Mouse (Mus musculus): ENCODE measurements around the gene Nynrin. TPM values are rescaled to one million over a fixed set of nuclear protein-coding genes. Genes with fewer than 3 reads are reported as not detected.

Gene Nynrin
- total and polyA plus RNA-seq, 3 experiments: 3.5 to 6.8 (median 6.2) TPM

- TF ChIP-seq POLR2A (IDR thresholded peaks at IDR 0.05; ENCODE audit: insufficient read depth, low read depth, low read length) (no peak), CTCF (IDR thresholded peaks at IDR 0.05) (no peak), EP300 (IDR thresholded peaks at IDR 0.05; ENCODE audit: insufficient read depth, low read depth, low read length) (no peak)
- peaks cover 1% of the 10 kb centered on the region for H3K4me1 ChIP-seq (ENCODE audit: control insufficient read depth, insufficient read depth, low read length)
- H3K27ac ChIP-seq: no peak overlapping the region
- H3K9ac ChIP-seq (ENCODE audit: low read depth, low read length): no peak overlapping the region
- no peaks in the 10 kb centered on the region for H3K79me2 ChIP-seq (replicated peaks; ENCODE audit: control insufficient read depth, insufficient read depth, low read length)
- H3K4me3 ChIP-seq: no peak overlapping the region
- no peak for DNase-seq
- intact Hi-C loops (cut with DNase I): no loop called here
- H3K27me3 ChIP-seq (ENCODE audit: control insufficient read depth, insufficient read depth, low read length): no peaks in the 10 kb centered on the region
- 59% methylated on average over 6 of the region's 6 CpGs for WGBS
- no peaks in the 10 kb centered on the region for H3K36me3 ChIP-seq (ENCODE audit: control insufficient read depth, insufficient read depth, low read length)
Observed at GRCm38 (mm10) chr14:55850885-55851284, 2.9 kb upstream of the Nynrin start.

- peak overlapping the region; percentile 2 for H3K27ac ChIP-seq
- H3K4me3 ChIP-seq: no peak overlapping the region
- H3K79me2 ChIP-seq (replicated peaks; ENCODE audit: control insufficient read depth, insufficient read depth, low read length): 0 out of 2 replicates have a peak, but pooled peaks cover 1% of the 10 kb centered on the region
- 35% methylated on average over 11 of the region's 11 CpGs for WGBS
- TF ChIP-seq EP300 (IDR thresholded peaks at IDR 0.05; ENCODE audit: insufficient read depth, low read depth, low read length) (no peak), CTCF (IDR thresholded peaks at IDR 0.05) (no peak), POLR2A (IDR thresholded peaks at IDR 0.05; ENCODE audit: insufficient read depth, low read depth, low read length) (no peak)
- intact Hi-C loops (cut with DNase I): loop anchor here (2.0 kb wide), 1 partner anchor 18 kb away; no protein-coding TSS in a partner anchor
- H3K4me1 ChIP-seq (ENCODE audit: control insufficient read depth, insufficient read depth, low read length): peaks cover 10% of the 10 kb centered on the region
- H3K9ac ChIP-seq (ENCODE audit: low read depth, low read length): 0 out of 2 replicates have a peak overlapping the region, but pooled peaks have one; percentile 86
- no peak for DNase-seq
- no peaks in the 10 kb centered on the region for H3K27me3 ChIP-seq (ENCODE audit: control insufficient read depth, insufficient read depth, low read length)
- no peaks in the 10 kb centered on the region for H3K36me3 ChIP-seq (ENCODE audit: control insufficient read depth, insufficient read depth, low read length)
Observed at GRCm38 (mm10) chr14:55852646-55853551, 911 bp upstream of the Nynrin start.

- H3K4me1 ChIP-seq (ENCODE audit: control insufficient read depth, insufficient read depth, low read length): peaks cover 11% of the 10 kb centered on the region
- peak in 1 of 2 experiments; percentile 55 for DNase-seq
- no peaks in the 10 kb centered on the region for H3K36me3 ChIP-seq (ENCODE audit: control insufficient read depth, insufficient read depth, low read length)
- H3K27me3 ChIP-seq (ENCODE audit: control insufficient read depth, insufficient read depth, low read length): no peaks in the 10 kb centered on the region
- intact Hi-C loops (cut with DNase I): no loop called here
- TF ChIP-seq POLR2A (IDR thresholded peaks at IDR 0.05; ENCODE audit: insufficient read depth, low read depth, low read length): no peak
- TF ChIP-seq EP300 (IDR thresholded peaks at IDR 0.05; ENCODE audit: insufficient read depth, low read depth, low read length): no peak
- no peak for TF ChIP-seq CTCF (IDR thresholded peaks at IDR 0.05)
- peak overlapping the region; percentile 82 for H3K27ac ChIP-seq
- peak overlapping the region; percentile 71 for H3K4me3 ChIP-seq
- peak overlapping the region; percentile 86 for H3K9ac ChIP-seq (ENCODE audit: low read depth, low read length)
- WGBS: 14% methylated on average over 9 of the region's 9 CpGs
- 0 out of 2 replicates have a peak, but pooled peaks cover 3% of the 10 kb centered on the region for H3K79me2 ChIP-seq (replicated peaks; ENCODE audit: control insufficient read depth, insufficient read depth, low read length)
Observed at GRCm38 (mm10) chr14:55854406-55855100, 743 bp downstream of the Nynrin start.

- peak; percentile 47 to 49 for DNase-seq
- Histone ChIP-seq H3K4me3 (peak overlapping the region; percentile 71), H3K36me3 (ENCODE audit: control insufficient read depth, insufficient read depth, low read length) (no peaks in the 10 kb centered on the region), H3K9ac (ENCODE audit: low read depth, low read length) (peak overlapping the region; percentile 86), H3K4me1 (ENCODE audit: control insufficient read depth, insufficient read depth, low read length) (peaks cover 11% of the 10 kb centered on the region), H3K27ac (peak overlapping the region; percentile 82), H3K79me2 (replicated peaks; ENCODE audit: control insufficient read depth, insufficient read depth, low read length) (0 out of 2 replicates have a peak, but pooled peaks cover 3% of the 10 kb centered on the region), H3K27me3 (ENCODE audit: control insufficient read depth, insufficient read depth, low read length) (no peaks in the 10 kb centered on the region)
- intact Hi-C loops (cut with DNase I): no loop called here
- no peak for TF ChIP-seq CTCF (IDR thresholded peaks at IDR 0.05)
- TF ChIP-seq POLR2A (IDR thresholded peaks at IDR 0.05; ENCODE audit: insufficient read depth, low read depth, low read length): no peak
- TF ChIP-seq EP300 (IDR thresholded peaks at IDR 0.05; ENCODE audit: insufficient read depth, low read depth, low read length): no peak
- 21% methylated on average over 4 of the region's 4 CpGs for WGBS
Observed at GRCm38 (mm10) chr14:55855101-55855561, 1.3 kb downstream of the Nynrin start.

GRCm38 (mm10) chr14:55857588-55857987 lies 3.8 kb downstream of the Nynrin start:
- H3K9ac ChIP-seq (ENCODE audit: low read depth, low read length): peak overlapping the region; percentile 14; the same call in 1 of the 2 replicates
- WGBS: 36% methylated on average over 4 of the region's 4 CpGs
- DNase-seq: no peak
- H3K36me3 ChIP-seq (ENCODE audit: control insufficient read depth, insufficient read depth, low read length): no peaks in the 10 kb centered on the region
- H3K27me3 ChIP-seq (ENCODE audit: control insufficient read depth, insufficient read depth, low read length): no peaks in the 10 kb centered on the region
- H3K4me1 ChIP-seq (ENCODE audit: control insufficient read depth, insufficient read depth, low read length): peaks cover 11% of the 10 kb centered on the region
- TF ChIP-seq POLR2A (IDR thresholded peaks at IDR 0.05; ENCODE audit: insufficient read depth, low read depth, low read length) (0 out of 2 replicates have a peak, but pooled peaks have one; percentile 19), CTCF (IDR thresholded peaks at IDR 0.05) (no peak)
- H3K27ac ChIP-seq: peak overlapping the region; percentile 12; the same call in 1 of the 2 replicates
- H3K79me2 ChIP-seq (replicated peaks; ENCODE audit: control insufficient read depth, insufficient read depth, low read length): 0 out of 2 replicates have a peak, but pooled peaks cover 3% of the 10 kb centered on the region
- intact Hi-C loops (cut with DNase I): no loop called here
- H3K4me3 ChIP-seq: peak overlapping the region; percentile 20; the same call in 1 of the 2 replicates

All from heart, adult 2 months (tissue).